Mouse (Mus musculus): ENCODE measurements around the gene Lyzl6. TPM values are rescaled to one million over a fixed set of nuclear protein-coding genes. Genes with fewer than 3 reads are reported as not detected.

The Lyzl6 gene
- polyA plus RNA-seq, 1 experiment from 2014 or later = not detected

GRCm38 (mm10) chr11:103635481-103635880 is 3.2 kb downstream of the Lyzl6 start:
- Histone ChIP-seq H3K4me1 (ENCODE audit: control insufficient read depth, insufficient read depth, low read length) (no peaks in the 10 kb centered on the region), H3K27me3 (ENCODE audit: control insufficient read depth, insufficient read depth, low read length) (peaks cover 1% of the 10 kb centered on the region; the same call in 1 of the 2 replicates), H3K4me3 (ENCODE audit: low read depth, low read length) (no peak overlapping the region), H3K9me3 (ENCODE audit: control insufficient read depth, low read depth, low read length) (no peaks in the 10 kb centered on the region), H3K9ac (replicated peaks; ENCODE audit: low read depth, low read length) (no peak overlapping the region), H3K27ac (ENCODE audit: low read length) (no peak overlapping the region), H3K4me2 (replicated peaks; ENCODE audit: low read depth, low read length) (no peak overlapping the region), H3K36me3 (ENCODE audit: control insufficient read depth, insufficient read depth, low read length) (no peaks in the 10 kb centered on the region)
- ATAC-seq (ENCODE audit: insufficient number of reproducible peaks, insufficient read depth, low FRiP score, low read depth) = no peak
- 79% methylated on average over 3 of the region's 3 CpGs for WGBS

GRCm38 (mm10) chr11:103634806-103635205 is 3.9 kb downstream of the Lyzl6 start:
- no peak for ATAC-seq (ENCODE audit: insufficient number of reproducible peaks, insufficient read depth, low FRiP score, low read depth)
- Histone ChIP-seq H3K36me3 (ENCODE audit: control insufficient read depth, insufficient read depth, low read length) (no peaks in the 10 kb centered on the region), H3K27me3 (ENCODE audit: control insufficient read depth, insufficient read depth, low read length) (no peaks in the 10 kb centered on the region), H3K4me3 (ENCODE audit: low read depth, low read length) (no peak overlapping the region), H3K9ac (replicated peaks; ENCODE audit: low read depth, low read length) (no peak overlapping the region), H3K27ac (ENCODE audit: low read length) (no peak overlapping the region), H3K9me3 (ENCODE audit: control insufficient read depth, low read depth, low read length) (no peaks in the 10 kb centered on the region), H3K4me2 (replicated peaks; ENCODE audit: low read depth, low read length) (no peak overlapping the region), H3K4me1 (ENCODE audit: control insufficient read depth, insufficient read depth, low read length) (no peaks in the 10 kb centered on the region)
- 88% methylated on average over 7 of the region's 7 CpGs for WGBS

- H3K27ac ChIP-seq (ENCODE audit: low read length) = no peak overlapping the region
- no peak overlapping the region for H3K4me3 ChIP-seq (ENCODE audit: low read depth, low read length)
- no peak overlapping the region for H3K4me2 ChIP-seq (replicated peaks; ENCODE audit: low read depth, low read length)
- no peak for ATAC-seq (ENCODE audit: insufficient number of reproducible peaks, insufficient read depth, low FRiP score, low read depth)
- whole genome bisulfite sequencing = 74% methylated on average over 23 of the region's 23 CpGs
- no peaks in the 10 kb centered on the region for H3K27me3 ChIP-seq (ENCODE audit: control insufficient read depth, insufficient read depth, low read length)
- H3K36me3 ChIP-seq (ENCODE audit: control insufficient read depth, insufficient read depth, low read length) = no peaks in the 10 kb centered on the region
- no peaks in the 10 kb centered on the region for H3K9me3 ChIP-seq (ENCODE audit: control insufficient read depth, low read depth, low read length)
- H3K4me1 ChIP-seq (ENCODE audit: control insufficient read depth, insufficient read depth, low read length) = no peaks in the 10 kb centered on the region
- H3K9ac ChIP-seq (replicated peaks; ENCODE audit: low read depth, low read length) = no peak overlapping the region
Measured at GRCm38 (mm10) chr11:103627453-103627852, 11.2 kb downstream of the Lyzl6 start.

GRCm38 (mm10) chr11:103621040-103621439 is 17.6 kb downstream of the Lyzl6 start, which contains the start of gene Gm884:
Gene Gm884 (minus strand): TSS chr11:103621140.
- WGBS = 76% methylated on average over 9 of the region's 9 CpGs
- Histone ChIP-seq H3K4me2 (replicated peaks; ENCODE audit: low read depth, low read length) (no peak within 1 kb of the TSS), H3K9me3 (ENCODE audit: control insufficient read depth, low read depth, low read length) (no peaks in the 10 kb centered on the region), H3K9ac (replicated peaks; ENCODE audit: low read depth, low read length) (no peak within 1 kb of the TSS), H3K36me3 (ENCODE audit: control insufficient read depth, insufficient read depth, low read length) (no peaks in the 10 kb centered on the region), H3K27me3 (ENCODE audit: control insufficient read depth, insufficient read depth, low read length) (no peaks in the 10 kb centered on the region), H3K27ac (ENCODE audit: low read length) (no peak within 1 kb of the TSS), H3K4me1 (ENCODE audit: control insufficient read depth, insufficient read depth, low read length) (no peaks in the 10 kb centered on the region), H3K4me3 (ENCODE audit: low read depth, low read length) (no peak within 1 kb of the TSS)
- no peak for ATAC-seq (ENCODE audit: insufficient number of reproducible peaks, insufficient read depth, low FRiP score, low read depth)

- H3K4me2 ChIP-seq (replicated peaks; ENCODE audit: low read depth, low read length) = no peak overlapping the region
- no peak overlapping the region for H3K27ac ChIP-seq (ENCODE audit: low read length)
- ATAC-seq (ENCODE audit: insufficient number of reproducible peaks, insufficient read depth, low FRiP score, low read depth) = no peak
- H3K4me1 ChIP-seq (ENCODE audit: control insufficient read depth, insufficient read depth, low read length) = no peaks in the 10 kb centered on the region
- no peaks in the 10 kb centered on the region for H3K36me3 ChIP-seq (ENCODE audit: control insufficient read depth, insufficient read depth, low read length)
- no peak overlapping the region for H3K9ac ChIP-seq (replicated peaks; ENCODE audit: low read depth, low read length)
- no peak overlapping the region for H3K4me3 ChIP-seq (ENCODE audit: low read depth, low read length)
- 86% methylated on average over 2 of the region's 2 CpGs for WGBS
- H3K27me3 ChIP-seq (ENCODE audit: control insufficient read depth, insufficient read depth, low read length) = no peaks in the 10 kb centered on the region
- no peaks in the 10 kb centered on the region for H3K9me3 ChIP-seq (ENCODE audit: control insufficient read depth, low read depth, low read length)
Measured at GRCm38 (mm10) chr11:103610772-103611171, 27.9 kb downstream of the Lyzl6 start.

- WGBS = 60% methylated on average over 5 of the region's 5 CpGs
- H3K27ac ChIP-seq (ENCODE audit: low read length) = no peak overlapping the region
Measured at GRCm38 (mm10) chr11:103606611-103607010, 32.1 kb downstream of the Lyzl6 start.

More at GRCm38 (mm10) chr11:103606611-103607010, 32.1 kb downstream of the Lyzl6 start:
- Histone ChIP-seq H3K36me3 (ENCODE audit: control insufficient read depth, insufficient read depth, low read length) (no peaks in the 10 kb centered on the region), H3K27me3 (ENCODE audit: control insufficient read depth, insufficient read depth, low read length) (no peaks in the 10 kb centered on the region), H3K4me2 (replicated peaks; ENCODE audit: low read depth, low read length) (no peak overlapping the region), H3K4me3 (ENCODE audit: low read depth, low read length) (no peak overlapping the region), H3K9me3 (ENCODE audit: control insufficient read depth, low read depth, low read length) (no peaks in the 10 kb centered on the region), H3K9ac (replicated peaks; ENCODE audit: low read depth, low read length) (no peak overlapping the region), H3K4me1 (ENCODE audit: control insufficient read depth, insufficient read depth, low read length) (no peaks in the 10 kb centered on the region)
- no peak for ATAC-seq (ENCODE audit: insufficient number of reproducible peaks, insufficient read depth, low FRiP score, low read depth)

Other genes with a start within 250 kb of the Lyzl6 start
- 7.5 and 9.2 TPM in 2 replicates for gene Plekhm1, start 226.2 kb downstream of the Lyzl6 start, polyA plus RNA-seq (2014; fragmentation: Nextera tagmentation; extraction: Ambion mirVana)
- not detected in 2 replicates for gene Lrrc37a, start 134.3 kb downstream of the Lyzl6 start, polyA plus RNA-seq (2014; fragmentation: Nextera tagmentation; extraction: Ambion mirVana)
- not detected in 2 replicates for gene Gm884, start 17.8 kb downstream of the Lyzl6 start, polyA plus RNA-seq (2014; fragmentation: Nextera tagmentation; extraction: Ambion mirVana)
- gene Rprml, start 10.7 kb upstream of the Lyzl6 start, polyA plus RNA-seq (2014; fragmentation: Nextera tagmentation; extraction: Ambion mirVana) = not detected in 2 replicates
- gene Gosr2, start 59.0 kb upstream of the Lyzl6 start, polyA plus RNA-seq (2014; fragmentation: Nextera tagmentation; extraction: Ambion mirVana) = 69.4 and 77.6 TPM in 2 replicates
- gene Wnt9b, start 110.9 kb upstream of the Lyzl6 start, polyA plus RNA-seq (2014; fragmentation: Nextera tagmentation; extraction: Ambion mirVana) = 0.06 and 0.07 TPM in 2 replicates
- gene Wnt3, start 135.3 kb upstream of the Lyzl6 start, polyA plus RNA-seq (2014; fragmentation: Nextera tagmentation; extraction: Ambion mirVana) = 0.07 and 0.10 TPM in 2 replicates